Mouse (Mus musculus) megakaryocyte progenitor cell, adult 5-6 weeks (primary cell): ENCODE results near the gene Irak3. TPM values are rescaled to one million over a fixed set of nuclear protein-coding genes. Genes with fewer than 3 reads are reported as not detected.
"Not testable (repeated sequence)": the region's sequence is repeated elsewhere in the genome, so short reads cannot be mapped to it uniquely, and the experiment has no call there.

Experiments used
- ATAC-seq: replicated peaks from 2 replicates; pipeline ENCODE4 v1.8.0; 2016; ENCODE audit warnings: mild to moderate bottlenecking, moderate TSS enrichment, inconsistent platforms; ENCODE audit not compliant: poor library complexity
- total RNA-seq, 2 experiments: library from RNA; stranded (forward) in 1 of 2; stranded (reverse) in 1 of 2; fragments of 157-497, 149-512 nt in 1 of 2; fragments of 200-1000 nt in 1 of 2; gene quantifications; 2 replicates each; pipeline versions ENCODE4 v1.2.3 to v1.2.4; 2015 to 2017

Irak3 gene
- total RNA-seq, 2 experiments from 2014 or later, result 19.6 to 57.7 TPM

DNA sequence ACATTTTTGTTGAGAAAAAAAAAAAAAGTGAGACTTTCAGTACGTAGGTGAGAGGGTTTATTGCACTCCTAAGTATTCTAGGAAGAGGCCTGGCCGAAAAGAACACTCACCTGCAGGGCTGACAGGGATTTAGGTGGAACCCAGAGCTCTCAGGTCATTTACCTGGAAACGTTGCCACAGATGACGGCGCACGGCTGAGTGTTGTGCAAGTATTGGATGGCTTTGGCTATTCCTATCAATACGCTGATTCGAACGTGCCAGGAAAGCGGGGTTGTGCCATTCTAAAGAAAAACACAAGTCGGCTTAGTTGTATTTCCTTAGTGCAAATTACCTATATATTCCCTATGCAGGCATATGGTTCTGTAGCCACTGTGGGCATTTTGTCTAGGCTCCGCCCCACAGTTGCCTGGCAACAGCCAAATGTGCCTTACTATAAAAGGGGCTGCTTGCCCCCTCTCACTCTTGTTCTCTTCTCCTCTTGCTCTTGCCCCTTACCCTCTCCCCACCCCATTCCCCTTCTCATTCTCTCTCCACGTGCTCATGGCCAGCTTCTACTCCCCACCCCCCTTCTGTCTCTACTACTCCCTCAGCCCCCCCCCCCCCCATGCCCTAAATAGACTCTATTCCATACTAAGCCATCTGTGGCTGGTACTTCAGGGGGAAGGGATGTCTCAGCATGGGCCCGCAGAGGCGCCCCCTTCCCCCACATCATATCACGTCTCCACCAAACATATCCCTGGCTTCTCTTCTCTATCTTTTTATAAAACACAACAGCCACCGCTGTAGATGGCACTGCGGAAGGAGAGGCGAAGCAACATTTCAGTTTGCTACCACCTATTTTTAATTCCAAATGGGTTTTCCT lies 36.8 kb downstream of the Irak3 start:
- no peak for ATAC-seq

DNA sequence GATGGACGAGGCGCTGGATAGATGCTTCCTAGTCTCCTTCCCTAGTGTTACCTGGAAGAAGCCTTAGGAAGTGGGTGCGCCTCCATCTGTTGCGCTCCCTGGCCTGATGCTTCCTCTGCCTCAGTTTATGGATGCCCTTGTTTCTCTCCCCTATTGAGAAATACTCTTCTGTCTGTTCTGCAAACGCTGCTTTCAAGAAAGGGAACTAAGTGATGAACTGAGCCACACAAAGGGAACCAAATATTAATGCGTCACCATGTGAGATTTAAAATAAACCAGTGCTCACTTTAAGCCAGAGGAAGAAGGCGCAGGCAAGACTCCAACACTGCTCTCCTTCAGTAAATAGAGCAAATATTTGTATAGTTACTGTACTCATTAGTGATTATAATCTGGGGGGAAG lies 38.4 kb downstream of the Irak3 start:
- ATAC-seq, result peak; percentile 79

DNA sequence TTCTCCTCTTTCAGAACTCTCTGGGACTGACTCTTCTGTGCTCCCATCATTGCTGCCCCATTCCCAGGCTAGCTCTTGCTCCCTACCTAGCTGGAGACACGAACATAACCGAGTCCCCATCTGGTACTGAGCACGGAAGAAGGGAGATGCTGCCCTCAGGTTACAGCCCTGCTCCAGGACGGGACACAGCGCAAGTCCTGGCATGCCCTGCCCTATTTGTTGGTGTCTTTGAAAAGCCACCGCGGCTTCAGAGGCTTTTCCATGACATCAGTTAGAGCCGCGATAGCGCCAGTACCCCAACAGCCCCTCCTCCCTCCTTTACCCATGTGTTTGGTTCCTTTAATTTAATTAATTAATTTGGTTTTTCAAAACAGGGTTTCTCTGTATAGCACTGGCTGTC lies 39.1 kb downstream of the Irak3 start:
- ATAC-seq, result no peak

DNA sequence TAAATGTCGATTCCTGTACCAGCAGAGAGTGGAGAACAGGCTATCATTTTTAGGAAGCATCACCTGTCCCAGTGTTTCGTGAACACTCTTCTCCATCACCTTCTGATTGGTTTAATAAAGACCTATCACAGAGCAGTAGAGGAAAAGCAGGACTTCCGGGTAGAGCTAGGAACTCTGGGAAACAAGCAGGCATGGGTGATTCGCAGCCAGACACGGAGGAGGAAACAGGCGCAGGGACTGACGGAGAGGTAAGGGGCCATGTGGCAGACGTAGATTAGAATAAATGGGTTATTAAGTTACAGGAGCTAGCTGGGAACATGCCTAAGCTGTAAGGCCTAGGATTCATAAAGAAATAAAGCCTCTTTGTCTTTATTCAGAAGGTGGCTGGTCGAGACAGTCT lies 41.4 kb downstream of the Irak3 start:
- ATAC-seq, result no peak

DNA sequence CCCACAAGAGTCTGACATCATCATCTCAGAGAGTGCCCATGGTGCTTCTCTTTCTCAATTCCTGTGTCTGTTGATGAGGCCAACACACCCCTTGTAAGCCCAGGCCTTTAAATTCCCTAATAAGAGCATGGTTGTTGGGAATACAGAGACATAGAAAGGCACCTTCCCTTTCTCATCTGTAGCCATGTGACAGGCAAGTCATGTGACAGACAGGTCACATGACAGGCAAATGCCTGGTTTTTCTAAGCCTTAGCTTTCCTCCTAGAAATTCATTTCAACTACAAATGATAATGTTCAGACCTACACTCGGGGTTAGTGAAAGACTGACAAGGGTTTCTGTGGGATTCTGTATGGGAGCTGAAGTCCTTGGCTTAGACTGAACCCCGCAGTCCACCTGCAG lies 48.0 kb downstream of the Irak3 start:
- ATAC-seq, result no peak

DNA sequence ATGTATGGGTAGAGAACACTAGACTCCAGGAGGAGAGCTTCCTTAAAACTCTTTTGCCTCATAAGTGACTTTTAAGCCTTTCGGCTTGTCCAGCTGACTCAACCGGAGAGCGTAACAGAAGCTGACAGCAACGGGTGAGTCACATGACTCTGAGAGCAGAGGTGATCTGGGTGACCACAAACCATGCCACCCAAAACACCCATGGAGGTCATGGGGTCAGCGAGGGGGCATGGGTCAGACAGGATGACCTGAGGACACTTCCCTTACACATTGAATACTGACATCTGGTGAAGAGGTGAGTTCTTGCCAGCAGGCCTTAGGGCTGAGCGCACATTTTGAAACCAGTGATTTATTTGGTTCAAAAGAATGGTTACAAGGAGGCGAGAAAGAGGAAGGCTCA lies 50.3 kb downstream of the Irak3 start:
- ATAC-seq, result no peak

DNA sequence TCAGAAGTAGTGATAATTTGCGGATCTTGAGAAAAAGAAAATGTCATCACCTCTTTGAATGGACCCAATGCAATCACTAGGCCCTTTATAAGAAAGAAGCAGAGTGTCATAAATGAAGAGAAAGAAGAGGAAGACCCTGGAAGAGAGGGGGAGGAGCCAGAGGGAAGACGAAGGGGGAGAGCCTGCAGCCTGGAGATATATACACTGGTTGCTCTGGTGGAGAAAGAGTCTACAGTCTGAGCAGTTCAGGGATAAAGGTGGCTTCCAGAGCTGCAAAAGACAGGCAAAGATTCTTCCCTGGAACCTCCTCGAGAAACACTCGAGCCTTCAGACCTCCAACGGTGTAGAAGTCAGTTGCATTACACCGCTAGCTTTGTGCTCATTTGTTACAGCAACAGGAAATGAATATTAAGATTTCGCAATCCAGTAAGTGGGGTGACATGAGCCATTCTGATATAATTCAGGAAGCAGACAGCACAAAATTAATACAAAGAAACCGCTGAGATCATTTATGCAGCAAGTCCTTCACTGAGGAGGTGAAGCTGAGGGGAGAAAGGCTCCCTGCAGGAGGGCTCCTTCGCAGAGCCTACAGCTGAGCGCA lies 60.9 kb downstream of the Irak3 start:
- ATAC-seq, result peak; percentile 85

DNA sequence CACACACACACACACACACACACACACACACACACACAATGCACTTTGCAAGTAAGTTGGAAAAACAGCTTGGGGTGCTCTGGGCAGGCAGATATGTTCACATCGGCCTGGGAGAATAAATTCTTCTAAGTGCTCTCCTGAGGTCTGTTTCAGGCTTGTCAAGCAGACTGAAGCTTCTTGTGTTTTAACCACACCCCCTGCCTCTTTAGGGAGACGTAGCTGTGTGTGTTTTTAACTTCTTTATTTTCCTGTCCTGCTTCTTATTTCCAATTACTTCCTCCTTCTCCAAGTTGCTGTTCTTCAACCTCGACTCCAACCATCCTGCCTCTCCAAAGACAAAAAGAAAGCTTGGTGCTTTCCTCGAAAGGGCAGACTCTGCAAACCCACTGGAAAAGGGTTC lies 61.7 kb downstream of the Irak3 start:
- ATAC-seq, result peak; percentile 39

DNA sequence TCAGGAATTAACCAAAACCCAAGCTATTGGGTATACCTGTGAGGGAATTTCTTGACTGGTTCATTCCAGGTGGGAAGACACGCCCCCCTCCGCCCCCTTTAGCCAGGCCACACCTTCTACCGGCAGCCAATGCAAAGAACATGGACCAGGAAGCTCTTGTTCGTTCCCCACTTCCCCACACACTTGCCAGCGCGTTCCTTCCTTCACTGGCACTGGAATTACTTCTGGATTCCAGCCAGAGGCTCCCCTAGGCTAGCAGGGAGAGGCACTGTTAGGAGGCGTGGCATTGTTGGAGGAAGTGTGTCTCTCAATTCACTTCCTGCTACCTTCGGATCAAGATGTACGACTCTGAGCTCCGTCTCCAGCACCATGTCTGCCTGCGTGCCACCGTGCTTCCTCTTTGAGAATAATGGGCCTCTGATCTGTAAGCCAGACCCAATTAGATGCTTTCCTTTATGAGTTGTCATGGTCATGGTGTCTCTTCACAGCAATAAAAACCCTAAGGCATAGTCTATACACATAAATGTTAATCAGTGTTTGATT lies 65.8 kb downstream of the Irak3 start:
- peak; percentile 68 for ATAC-seq

DNA sequence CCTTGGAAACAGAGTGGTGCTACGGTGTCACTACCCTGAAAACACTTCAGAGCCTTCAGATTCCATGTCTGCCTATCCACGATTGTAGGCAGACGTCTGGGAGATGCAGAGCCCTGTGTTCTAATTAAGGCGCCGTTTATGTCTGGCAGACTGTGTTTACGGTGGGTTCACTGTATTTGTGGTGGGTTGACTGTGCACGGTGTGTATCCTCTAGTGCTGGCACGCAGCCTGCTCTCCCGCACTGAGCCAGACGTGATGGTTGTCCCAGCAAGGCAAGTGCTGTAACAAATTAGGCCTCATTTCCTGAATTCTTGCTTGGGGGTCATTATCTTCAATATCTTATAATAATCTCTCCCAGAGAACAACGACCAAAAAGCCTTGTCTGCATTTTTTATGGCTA lies 68.2 kb downstream of the Irak3 start:
- ATAC-seq, result no peak

DNA sequence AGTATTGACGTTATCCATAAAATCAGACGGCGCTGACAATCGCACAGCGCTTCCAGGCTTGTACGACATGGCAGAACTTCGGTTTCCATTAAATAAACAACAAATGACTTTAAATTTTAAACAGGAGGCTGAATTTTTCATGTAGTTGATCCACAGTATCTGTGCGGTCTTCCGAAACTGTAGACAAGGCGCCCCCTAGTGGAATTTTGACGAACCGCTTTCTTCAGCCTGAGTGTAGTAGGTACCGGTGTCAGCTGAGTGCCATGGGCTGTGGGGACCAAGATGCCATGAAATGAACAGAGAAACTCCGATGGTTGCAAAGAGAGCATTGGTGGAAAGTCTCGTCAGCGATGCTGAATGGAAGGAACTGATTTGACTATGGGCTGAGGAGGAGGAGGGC lies 71.3 kb downstream of the Irak3 start:
- peak; percentile 82 for ATAC-seq

DNA sequence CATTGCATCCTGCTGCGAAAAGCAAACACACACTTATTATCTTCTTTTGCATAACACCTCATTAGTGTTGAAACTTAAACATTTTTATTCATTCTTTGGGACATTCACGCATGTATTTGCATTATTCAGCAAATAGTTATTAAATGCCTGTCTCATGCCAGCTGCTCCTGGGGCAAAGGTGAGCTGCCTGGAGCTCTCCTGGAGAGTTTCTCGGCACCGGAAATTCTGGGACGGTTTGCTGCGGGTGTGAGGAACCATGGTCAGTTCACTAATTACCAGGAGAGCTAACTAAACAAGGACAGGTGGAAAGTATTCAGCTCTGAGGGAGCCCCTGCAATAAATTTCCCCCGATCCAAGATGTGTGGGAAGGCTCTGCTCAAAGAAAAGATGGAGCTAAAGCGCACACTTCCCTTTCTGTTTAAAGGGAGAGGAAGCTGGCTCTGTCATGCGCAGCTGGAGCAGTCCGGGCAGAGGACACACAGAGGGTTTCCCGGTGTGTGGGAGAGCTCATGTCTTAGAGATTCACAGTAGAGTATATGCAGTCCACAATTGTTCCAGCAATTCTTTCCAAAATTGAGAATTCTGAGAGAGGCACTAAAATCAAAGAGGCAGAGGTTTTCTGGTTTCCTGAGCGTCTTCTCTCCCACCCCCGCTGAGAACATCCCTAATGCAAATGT lies 73.2 kb downstream of the Irak3 start:
- ATAC-seq, result peak; percentile 28; the same call in 1 of the 2 replicates

DNA sequence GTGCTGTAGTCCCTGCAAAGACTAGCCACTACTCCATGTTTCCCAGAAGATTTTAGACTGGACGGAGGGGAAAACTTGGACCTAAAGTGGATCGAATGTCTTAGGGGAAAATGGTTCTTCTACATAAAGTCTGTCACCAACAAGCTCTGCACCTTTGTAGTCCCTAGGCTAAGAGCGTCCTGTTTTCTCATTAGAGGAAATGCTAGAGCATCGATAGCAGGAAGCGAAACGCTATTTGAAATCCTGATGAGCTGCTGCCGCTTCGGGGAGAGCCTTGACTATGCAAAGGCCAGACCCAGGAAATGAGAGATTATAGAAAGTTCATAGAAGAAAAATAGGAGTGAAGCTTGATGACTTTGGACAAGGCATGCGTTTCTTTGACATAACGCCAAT lies 76.5 kb downstream of the Irak3 start:
- ATAC-seq, result peak; percentile 60

DNA sequence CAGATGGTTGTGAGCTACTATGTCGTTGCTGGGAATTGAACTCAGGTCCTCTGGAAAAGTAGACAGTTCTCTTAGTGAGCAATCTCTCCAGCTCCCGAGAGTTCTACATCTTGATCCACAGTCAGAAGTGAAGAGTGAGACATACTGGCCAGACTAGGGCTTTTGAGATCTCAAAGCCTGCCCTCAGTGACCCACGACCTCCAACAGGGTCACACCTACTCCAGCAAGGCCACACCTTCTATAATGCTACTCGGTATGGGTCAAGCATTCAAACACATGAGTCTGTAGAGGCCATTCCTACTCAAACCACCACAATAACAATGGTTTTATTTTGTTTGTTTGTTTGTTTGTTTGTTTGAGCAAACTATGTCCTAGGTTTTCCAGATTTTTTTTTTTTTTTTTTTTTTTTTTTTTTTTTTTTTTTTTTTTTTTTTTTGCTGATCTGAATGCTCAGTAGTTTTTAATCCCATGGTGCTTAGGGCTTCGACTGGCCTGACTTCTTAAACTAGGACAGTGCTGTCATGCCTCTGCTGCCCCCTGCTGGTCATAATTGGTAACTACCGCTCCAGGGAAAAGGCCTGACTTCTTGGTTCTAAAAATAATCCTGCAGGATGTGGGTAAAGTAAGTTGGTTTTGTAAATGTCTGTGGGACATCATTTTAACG lies 77.0 kb downstream of the Irak3 start:
- ATAC-seq, result peak; percentile 92

DNA sequence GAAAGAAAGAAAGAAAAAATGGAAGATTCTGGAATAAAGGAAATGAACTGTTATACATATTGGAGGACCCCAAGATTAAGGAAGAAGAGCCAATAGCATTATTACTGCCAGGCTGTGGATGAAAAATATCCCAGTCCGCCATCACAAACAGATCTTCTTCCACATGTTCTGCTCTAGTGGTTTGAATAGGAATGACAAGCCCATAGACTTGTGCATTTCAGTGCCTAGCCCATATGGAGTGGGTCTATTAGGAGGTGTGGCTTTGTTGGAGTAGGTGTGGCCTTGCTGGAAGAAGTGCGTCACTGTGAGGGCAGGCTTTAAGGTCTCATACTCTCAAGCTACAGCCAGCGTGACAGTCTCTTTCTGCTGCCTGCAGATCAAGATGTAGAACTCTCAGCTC lies 78.2 kb downstream of the Irak3 start:
- peak; percentile 42 for ATAC-seq

DNA sequence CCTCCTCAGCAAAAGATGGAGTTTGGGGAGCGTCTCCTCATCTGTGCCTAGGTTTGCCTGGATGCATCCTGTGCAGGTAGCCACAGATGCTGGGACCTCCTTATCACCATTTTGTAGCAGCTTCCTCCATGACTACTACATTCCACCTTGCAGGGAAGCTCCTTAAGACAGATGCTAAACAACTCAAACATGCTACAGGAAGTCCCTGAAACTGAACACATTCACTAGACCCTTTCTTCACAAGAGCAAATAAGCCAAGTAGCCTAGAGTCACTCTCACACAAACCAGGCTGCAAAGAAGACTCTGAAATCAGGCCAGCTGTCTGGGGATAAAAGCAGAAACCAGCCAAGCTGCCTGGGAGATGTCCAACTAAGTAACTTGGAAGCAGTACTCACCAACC lies 86.7 kb downstream of the Irak3 start:
- no peak for ATAC-seq

DNA sequence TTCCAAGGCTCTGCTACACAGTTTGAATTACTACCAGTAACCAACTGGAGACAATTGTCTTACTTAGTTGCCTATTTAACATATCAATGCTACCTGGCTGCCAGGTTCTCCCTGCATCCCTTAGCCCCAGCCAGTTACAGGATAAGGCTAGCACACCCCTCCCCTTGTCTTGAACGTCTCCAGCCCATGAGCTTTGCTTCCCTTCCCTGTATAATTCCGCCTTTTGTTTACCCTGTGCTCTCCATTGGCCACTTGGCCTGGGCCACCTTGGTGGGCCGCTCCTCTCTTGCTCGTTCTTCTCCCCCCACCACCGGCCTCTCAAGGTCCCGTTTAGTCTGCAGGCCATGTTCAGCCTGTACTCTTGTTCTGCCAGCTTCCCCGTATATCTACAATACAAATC lies 87.4 kb downstream of the Irak3 start:
- no peak for ATAC-seq

DNA sequence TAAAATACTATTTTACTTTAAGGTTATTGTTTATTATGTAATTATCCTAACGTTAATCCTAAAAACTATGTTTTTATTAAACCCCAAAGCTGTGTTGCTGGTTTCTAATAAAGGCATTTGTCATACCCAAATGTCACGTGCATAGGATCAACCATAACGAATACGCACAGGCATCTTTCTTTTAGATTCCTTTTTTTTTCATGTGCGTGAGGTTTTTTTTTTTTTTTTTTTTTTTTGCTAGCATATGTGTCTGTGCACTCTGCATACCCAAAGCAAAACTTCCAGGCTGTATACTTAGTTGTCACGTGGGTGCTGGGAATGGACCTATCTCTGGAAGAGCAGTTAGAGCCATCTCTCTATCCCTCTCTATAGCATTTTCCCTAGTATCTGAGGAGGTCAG lies 88.0 kb downstream of the Irak3 start:
- ATAC-seq, result no peak

DNA sequence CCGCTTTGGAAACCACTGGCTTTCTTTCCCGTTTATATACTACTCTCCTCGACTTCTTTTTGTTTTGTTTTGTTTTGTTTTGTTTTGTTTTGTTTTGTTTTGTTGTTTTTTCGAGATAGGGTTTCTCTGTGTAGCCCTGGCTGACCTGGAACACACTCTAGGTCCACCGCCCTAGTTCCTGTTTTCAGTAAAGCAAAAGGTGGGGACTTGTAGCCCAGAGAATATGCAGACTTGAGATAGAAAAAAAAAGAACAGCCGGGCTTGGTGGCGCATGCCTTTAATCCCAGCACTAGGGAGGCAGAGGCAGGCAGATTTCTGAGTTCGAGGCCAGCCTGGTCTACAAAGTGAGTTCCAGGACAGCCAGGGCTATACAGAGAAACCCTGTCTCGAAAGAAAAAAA lies 88.4 kb downstream of the Irak3 start:
- ATAC-seq, result not testable (repeated sequence)

DNA sequence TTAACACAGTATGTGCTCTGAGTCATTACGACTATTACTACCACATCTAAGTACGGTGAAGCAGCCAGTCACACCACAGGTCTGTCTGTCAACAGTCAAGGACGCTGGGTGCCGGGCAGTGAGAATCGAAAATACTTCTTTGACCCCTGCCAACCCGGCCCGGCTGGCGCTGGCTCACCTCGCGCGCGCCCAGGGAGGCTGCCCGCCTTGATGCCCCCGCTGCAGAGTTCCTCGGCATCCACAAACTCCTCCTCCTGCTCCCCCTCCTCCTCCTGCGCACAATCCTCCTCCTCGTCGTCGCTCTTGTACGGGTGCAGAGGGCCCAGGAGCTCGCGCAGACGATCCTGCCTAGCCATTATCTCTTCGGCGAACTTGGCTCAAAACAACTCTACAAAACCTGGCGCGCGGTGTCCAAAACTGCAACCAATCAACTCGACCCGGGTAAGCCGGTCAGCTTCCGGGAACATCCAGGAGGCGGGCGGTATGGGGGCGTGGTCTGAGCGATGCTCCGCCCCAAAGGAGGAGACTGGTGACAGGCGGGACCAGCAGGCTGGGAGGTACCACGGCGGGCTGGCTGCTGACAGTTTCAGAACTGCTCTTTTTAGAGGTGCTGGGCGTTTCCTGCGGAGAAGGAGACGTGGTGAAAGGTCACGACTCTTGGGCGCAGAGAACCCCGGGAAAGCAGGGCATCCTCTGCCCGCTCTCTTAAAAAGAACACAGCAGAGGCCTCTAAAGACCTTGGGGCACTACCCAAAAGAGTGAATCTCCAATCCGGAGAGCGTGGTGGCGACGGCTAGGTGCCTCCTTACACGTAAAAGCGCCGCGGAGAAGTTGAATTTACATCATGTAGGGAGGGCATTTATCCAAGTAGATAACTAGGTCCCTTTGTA lies 89.2 kb downstream of the Irak3 start, which contains the start of gene Helb:
TSS of gene Helb (minus strand) at position 481 of the 890 bp plus-strand sequence.
- peak; percentile 92 for ATAC-seq
